Mouse (Mus musculus): ENCODE data around the gene Mxra8. TPM values are rescaled to one million over a fixed set of nuclear protein-coding genes. Genes with fewer than 3 reads are reported as not detected.
A peak's percentile ranks its signal among the peaks of the same experiment; 100 is the strongest.

Gene Mxra8
- polyA plus RNA-seq, 1 experiment = 114 TPM

DNA sequence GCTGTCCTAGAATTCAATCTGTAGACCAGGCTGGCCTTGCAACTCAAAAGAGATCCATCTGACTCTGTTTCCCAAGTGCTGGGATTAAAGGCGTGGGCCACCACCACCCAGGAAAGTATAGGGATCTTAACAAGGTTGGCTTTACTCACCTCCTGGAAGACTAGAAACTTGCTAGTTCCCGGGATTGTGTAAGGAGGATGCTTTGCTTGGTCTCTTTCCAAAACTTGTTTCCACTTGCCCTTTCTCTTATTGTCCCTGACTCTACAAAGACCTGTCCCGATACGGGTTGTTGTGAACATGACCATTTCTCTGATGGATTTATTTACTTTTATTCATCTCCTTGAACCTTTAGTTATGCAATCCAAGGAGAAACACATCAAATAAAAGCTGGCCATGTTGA is 9.6 kb upstream of the Mxra8 start:
- TF ChIP-seq POLR2A (IDR thresholded peaks at IDR 0.05; ENCODE audit: control insufficient read depth, low read depth, low read length) (no peak), CTCF (IDR thresholded peaks at IDR 0.05; ENCODE audit: control insufficient read depth, insufficient read depth, insufficient replicate concordance, low read depth, low read length) (no peak)
- H3K36me3 ChIP-seq (ENCODE audit: control insufficient read depth, insufficient read depth, low read length) = no peaks in the 10 kb centered on the region

GRCm38 (mm10) chr4:155830596-155830995 is 8.9 kb upstream of the Mxra8 start:
- Histone ChIP-seq H3K4me3 (ENCODE audit: control insufficient read depth, low read depth, low read length) (peak overlapping the region; percentile 14), H3K4me1 (ENCODE audit: control insufficient read depth, insufficient read depth, low read length) (peaks cover 2% of the 10 kb centered on the region; the same call in 1 of the 2 replicates), H3K27ac (ENCODE audit: control insufficient read depth, insufficient read depth, low read depth, low read length) (no peak overlapping the region), H3K27me3 (ENCODE audit: control insufficient read depth, insufficient read depth, low read length) (no peaks in the 10 kb centered on the region), H3K36me3 (ENCODE audit: control insufficient read depth, insufficient read depth, low read length) (no peaks in the 10 kb centered on the region)
- TF ChIP-seq CTCF (IDR thresholded peaks at IDR 0.05; ENCODE audit: control insufficient read depth, insufficient read depth, insufficient replicate concordance, low read depth, low read length) = no peak
- TF ChIP-seq POLR2A (IDR thresholded peaks at IDR 0.05; ENCODE audit: control insufficient read depth, low read depth, low read length) = no peak

More for the DNA sequence above, 9.6 kb upstream of the Mxra8 start:
- H3K4me3 ChIP-seq (ENCODE audit: control insufficient read depth, low read depth, low read length) = no peak overlapping the region
- H3K27me3 ChIP-seq (ENCODE audit: control insufficient read depth, insufficient read depth, low read length) = no peaks in the 10 kb centered on the region
- H3K4me1 ChIP-seq (ENCODE audit: control insufficient read depth, insufficient read depth, low read length) = peaks cover 2% of the 10 kb centered on the region; the same call in 1 of the 2 replicates
- H3K27ac ChIP-seq (ENCODE audit: control insufficient read depth, insufficient read depth, low read depth, low read length) = no peak overlapping the region

DNA sequence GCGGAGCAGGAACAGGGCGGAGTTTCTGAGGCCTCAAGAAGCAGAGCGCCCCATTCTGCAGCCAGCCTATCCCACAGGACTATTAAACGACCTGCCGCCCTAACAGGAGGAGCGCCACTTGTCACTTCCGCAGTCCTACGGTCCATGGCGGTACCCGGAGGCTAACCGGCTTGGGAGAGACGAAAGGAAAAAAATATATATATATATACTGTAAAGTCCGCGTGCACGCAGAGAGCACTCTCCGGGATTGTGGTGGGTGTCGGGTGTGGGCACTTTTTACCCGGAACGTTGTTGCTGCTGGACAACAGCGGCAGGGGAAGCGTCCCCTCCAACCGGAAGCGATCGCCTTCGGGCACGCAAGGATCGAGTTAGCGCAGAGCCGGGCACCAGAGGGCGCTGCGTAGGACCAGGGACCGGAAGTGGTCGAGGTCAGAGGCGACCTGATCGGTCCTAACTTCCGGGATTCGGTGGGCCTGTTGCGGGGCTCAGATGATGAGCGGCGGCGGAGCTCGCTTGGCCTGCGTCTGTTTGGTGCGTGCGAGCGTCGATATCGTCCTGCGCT is 8.2 kb upstream of the Mxra8 start, which contains the start of gene Aurkaip1:
TSS of gene Aurkaip1 (plus strand) at position 68 of the 562 bp plus-strand sequence.
- Histone ChIP-seq H3K36me3 (ENCODE audit: control insufficient read depth, insufficient read depth, low read length) (no peaks in the 10 kb centered on the region), H3K4me3 (ENCODE audit: control insufficient read depth, low read depth, low read length) (peak within 1 kb of the TSS; percentile 88), H3K27me3 (ENCODE audit: control insufficient read depth, insufficient read depth, low read length) (no peaks in the 10 kb centered on the region), H3K4me1 (ENCODE audit: control insufficient read depth, insufficient read depth, low read length) (peaks cover 2% of the 10 kb centered on the region; the same call in 1 of the 2 replicates), H3K27ac (ENCODE audit: control insufficient read depth, insufficient read depth, low read depth, low read length) (peak within 1 kb of the TSS; percentile 75)
- TF ChIP-seq CTCF (IDR thresholded peaks at IDR 0.05; ENCODE audit: control insufficient read depth, insufficient read depth, insufficient replicate concordance, low read depth, low read length) (peak; percentile 80; the same call in 1 of the 2 replicates), POLR2A (IDR thresholded peaks at IDR 0.05; ENCODE audit: control insufficient read depth, low read depth, low read length) (peak; percentile 61)

DNA sequence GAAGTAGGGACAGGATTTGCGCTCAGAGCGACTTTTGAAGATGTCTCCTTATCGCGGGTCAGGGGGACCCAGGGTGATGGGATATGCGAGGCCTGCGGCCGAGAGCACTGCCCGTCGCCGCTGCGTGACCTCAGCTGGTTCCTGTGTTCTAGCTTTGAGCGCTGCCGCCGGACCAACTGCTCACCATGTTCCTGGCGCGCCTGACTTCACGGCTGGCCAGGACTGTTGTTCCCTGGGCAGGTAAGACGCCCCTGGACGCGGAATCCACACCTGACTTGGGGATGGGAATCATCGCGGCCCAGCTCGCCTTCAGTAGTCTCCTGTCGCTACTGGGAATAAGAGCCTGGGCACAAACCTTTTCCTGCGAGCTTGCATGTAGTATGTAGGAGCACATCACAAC is 7.6 kb upstream of the Mxra8 start:
- H3K27ac ChIP-seq (ENCODE audit: control insufficient read depth, insufficient read depth, low read depth, low read length) = peak overlapping the region; percentile 75
- H3K4me1 ChIP-seq (ENCODE audit: control insufficient read depth, insufficient read depth, low read length) = peaks cover 2% of the 10 kb centered on the region; the same call in 1 of the 2 replicates
- no peaks in the 10 kb centered on the region for H3K27me3 ChIP-seq (ENCODE audit: control insufficient read depth, insufficient read depth, low read length)

GRCm38 (mm10) chr4:155832321-155832720 is 7.2 kb upstream of the Mxra8 start:
- H3K36me3 ChIP-seq (ENCODE audit: control insufficient read depth, insufficient read depth, low read length) = no peaks in the 10 kb centered on the region
- no peak for TF ChIP-seq CTCF (IDR thresholded peaks at IDR 0.05; ENCODE audit: control insufficient read depth, insufficient read depth, insufficient replicate concordance, low read depth, low read length)
- TF ChIP-seq POLR2A (IDR thresholded peaks at IDR 0.05; ENCODE audit: control insufficient read depth, low read depth, low read length) = no peak
- peak overlapping the region; percentile 88 for H3K4me3 ChIP-seq (ENCODE audit: control insufficient read depth, low read depth, low read length)
- H3K27me3 ChIP-seq (ENCODE audit: control insufficient read depth, insufficient read depth, low read length) = no peaks in the 10 kb centered on the region
- peaks cover 2% of the 10 kb centered on the region; the same call in 1 of the 2 replicates for H3K4me1 ChIP-seq (ENCODE audit: control insufficient read depth, insufficient read depth, low read length)
- no peak overlapping the region for H3K27ac ChIP-seq (ENCODE audit: control insufficient read depth, insufficient read depth, low read depth, low read length)

More for the DNA sequence above, 7.6 kb upstream of the Mxra8 start:
- TF ChIP-seq POLR2A (IDR thresholded peaks at IDR 0.05; ENCODE audit: control insufficient read depth, low read depth, low read length) = no peak
- no peak for TF ChIP-seq CTCF (IDR thresholded peaks at IDR 0.05; ENCODE audit: control insufficient read depth, insufficient read depth, insufficient replicate concordance, low read depth, low read length)
- Histone ChIP-seq H3K36me3 (ENCODE audit: control insufficient read depth, insufficient read depth, low read length) (no peaks in the 10 kb centered on the region), H3K4me3 (ENCODE audit: control insufficient read depth, low read depth, low read length) (peak overlapping the region; percentile 88)

- Histone ChIP-seq H3K4me3 (ENCODE audit: control insufficient read depth, low read depth, low read length) (no peak overlapping the region), H3K27me3 (ENCODE audit: control insufficient read depth, insufficient read depth, low read length) (no peaks in the 10 kb centered on the region), H3K36me3 (ENCODE audit: control insufficient read depth, insufficient read depth, low read length) (no peaks in the 10 kb centered on the region), H3K4me1 (ENCODE audit: control insufficient read depth, insufficient read depth, low read length) (peaks cover 7% of the 10 kb centered on the region), H3K27ac (ENCODE audit: control insufficient read depth, insufficient read depth, low read depth, low read length) (no peak overlapping the region)
- TF ChIP-seq CTCF (IDR thresholded peaks at IDR 0.05; ENCODE audit: control insufficient read depth, insufficient read depth, insufficient replicate concordance, low read depth, low read length) = no peak
- no peak for TF ChIP-seq POLR2A (IDR thresholded peaks at IDR 0.05; ENCODE audit: control insufficient read depth, low read depth, low read length)
These were observed 6.2 kb upstream of the Mxra8 start for GRCm38 (mm10) chr4:155833234-155833633.

DNA sequence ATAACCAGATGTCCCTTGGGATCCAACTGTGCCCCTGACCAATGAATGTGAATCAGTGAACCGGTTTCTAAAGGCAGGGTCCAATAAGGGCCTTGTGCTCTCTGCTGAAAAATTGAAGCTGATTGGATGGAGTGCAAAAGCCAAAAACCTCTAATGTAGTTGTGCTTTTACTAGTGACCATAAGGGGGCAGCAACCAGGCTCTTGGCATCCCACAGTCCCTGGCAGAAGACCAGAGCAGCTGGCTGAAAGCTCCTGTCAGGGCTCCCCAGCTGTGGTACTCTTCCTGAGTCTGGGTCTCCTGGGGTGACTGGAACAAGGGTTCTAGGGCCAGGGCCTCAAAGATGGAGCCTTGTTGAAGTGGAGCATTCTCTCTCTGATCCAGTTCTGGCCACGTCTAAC is 5.6 kb upstream of the Mxra8 start:
- Histone ChIP-seq H3K4me1 (ENCODE audit: control insufficient read depth, insufficient read depth, low read length) (peaks cover 7% of the 10 kb centered on the region), H3K36me3 (ENCODE audit: control insufficient read depth, insufficient read depth, low read length) (no peaks in the 10 kb centered on the region), H3K27me3 (ENCODE audit: control insufficient read depth, insufficient read depth, low read length) (no peaks in the 10 kb centered on the region), H3K4me3 (ENCODE audit: control insufficient read depth, low read depth, low read length) (no peak overlapping the region), H3K27ac (ENCODE audit: control insufficient read depth, insufficient read depth, low read depth, low read length) (no peak overlapping the region)
- TF ChIP-seq CTCF (IDR thresholded peaks at IDR 0.05; ENCODE audit: control insufficient read depth, insufficient read depth, insufficient replicate concordance, low read depth, low read length) = peak; percentile 36; the same call in 1 of the 2 replicates
- no peak for TF ChIP-seq POLR2A (IDR thresholded peaks at IDR 0.05; ENCODE audit: control insufficient read depth, low read depth, low read length)
